Mouse (Mus musculus) cerebellum, adult 18-20 months (tissue): ENCODE results near the gene 1700024G13Rik.
"Not testable (repeated sequence)": the region's sequence is repeated elsewhere in the genome, so short reads cannot be mapped to it uniquely, and the experiment has no call there.

Experiments used
- DNase-seq, 2 experiments: peaks; one replicate each; pipeline ENCODE4 v3.0.0; 2021

The 1700024G13Rik gene

DNA sequence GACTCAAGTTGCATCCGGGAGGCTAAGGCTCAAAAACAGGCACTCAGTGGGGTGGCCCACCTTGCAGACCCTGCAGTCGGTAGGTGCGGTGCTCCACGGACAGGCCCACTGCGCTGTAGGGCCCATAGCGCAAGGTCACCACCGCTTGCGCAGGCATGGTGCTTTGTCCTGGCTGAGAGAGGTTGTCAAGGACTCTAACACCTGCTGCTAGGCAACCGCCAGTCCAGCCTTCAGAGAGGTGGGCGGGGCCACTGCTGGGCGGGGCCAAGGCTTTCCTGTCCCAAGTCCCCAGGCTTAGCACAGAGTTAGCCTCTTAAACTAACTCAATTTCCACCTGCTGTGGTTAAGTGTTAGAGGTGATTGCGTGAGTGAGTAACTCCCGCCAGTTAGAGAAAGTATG is at the start of gene 1700024G13Rik:
TSS of gene 1700024G13Rik (minus strand) at position 196 of the 400 bp plus-strand sequence.
- no peak for DNase-seq

DNA sequence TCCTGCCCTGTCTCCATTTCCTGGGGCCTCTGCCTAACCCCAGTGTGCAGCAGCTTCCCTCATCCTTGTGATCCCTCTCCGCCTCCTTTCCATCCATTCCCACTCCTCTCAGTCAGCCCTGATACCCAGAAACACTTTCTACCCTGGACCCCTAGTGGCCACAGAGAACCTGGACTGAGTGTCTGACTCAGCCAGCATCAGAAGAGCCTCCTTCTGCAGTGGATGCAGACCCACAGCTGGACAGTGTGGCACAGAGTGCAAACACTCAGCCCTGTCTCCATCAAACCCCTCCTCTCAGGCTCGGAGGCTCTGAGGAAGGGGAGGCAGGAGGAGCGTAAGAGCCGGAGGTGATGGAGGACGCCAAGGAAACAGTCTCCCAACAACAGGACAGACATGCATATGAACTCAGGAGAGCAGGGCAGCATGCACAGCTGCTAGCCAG is 49.2 kb upstream of the 1700024G13Rik start:
- DNase-seq, result no peak

DNA sequence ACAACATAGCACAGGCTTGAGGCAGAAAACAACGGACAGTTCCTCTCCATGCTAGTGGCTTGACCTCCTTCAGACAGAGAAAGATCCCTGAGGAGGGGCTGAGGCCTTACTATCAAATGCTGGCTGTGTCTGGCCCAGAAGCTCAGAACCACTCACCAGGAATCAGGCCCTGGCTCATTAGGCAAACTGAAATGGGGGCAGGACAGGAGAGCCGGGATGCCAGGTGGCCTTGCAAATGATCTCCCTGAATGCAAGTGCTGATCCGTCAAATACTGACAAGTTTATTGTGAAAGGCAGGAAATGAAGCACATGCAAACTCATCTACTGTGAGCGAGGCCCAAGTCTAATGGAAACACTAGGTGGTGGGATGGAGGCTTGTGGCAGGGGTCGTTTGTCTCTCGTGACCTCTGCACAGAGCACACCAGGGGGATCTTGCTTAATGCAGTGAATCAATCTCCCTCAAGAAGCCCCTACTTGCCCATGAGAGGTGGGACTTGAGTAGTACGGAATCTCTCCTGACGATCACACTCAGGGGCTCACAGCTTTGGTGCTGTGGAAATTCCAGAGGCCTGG is 40.9 kb upstream of the 1700024G13Rik start:
- no peak for DNase-seq

DNA sequence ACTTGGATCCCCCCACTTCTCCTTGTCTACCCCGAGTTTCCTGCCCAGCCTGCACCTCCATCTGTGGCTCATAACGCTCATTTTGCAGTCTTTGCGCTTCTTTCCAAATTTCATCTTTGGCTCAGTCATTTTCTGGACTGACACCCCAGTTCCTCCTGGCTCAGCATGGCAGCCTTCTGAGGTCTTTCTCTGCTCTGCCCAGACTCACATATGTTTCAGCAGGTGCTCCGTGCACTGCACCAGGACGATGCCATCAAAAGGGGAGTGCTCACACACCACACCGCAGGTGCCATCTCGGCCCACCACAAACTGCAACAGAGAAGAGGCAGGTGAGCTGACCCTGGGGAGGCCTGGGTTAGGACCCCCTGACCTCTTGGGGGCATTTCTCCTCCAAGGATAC is 35.8 kb upstream of the 1700024G13Rik start:
- peak; percentile 55 to 68 for DNase-seq

DNA sequence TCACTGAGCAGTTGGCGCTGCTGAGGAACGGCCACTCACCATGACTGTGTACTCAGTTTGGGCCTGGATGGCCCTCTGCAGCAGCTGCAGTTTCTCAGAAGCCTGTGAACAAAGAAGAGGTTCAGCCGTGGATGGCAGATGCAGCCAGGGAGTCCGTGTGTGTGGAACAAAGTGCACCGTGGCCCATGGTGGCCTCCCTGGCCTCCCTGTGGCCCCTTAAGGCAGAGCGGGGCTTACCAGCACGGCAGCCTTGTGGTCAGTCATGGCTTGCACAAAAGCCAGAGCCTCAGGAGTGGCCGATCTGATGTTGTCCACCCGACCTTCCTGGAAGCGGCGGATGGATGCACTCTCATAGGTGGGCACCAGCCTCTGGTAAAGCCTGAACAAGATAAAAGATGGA is 30.6 kb upstream of the 1700024G13Rik start:
- no peak for DNase-seq

DNA sequence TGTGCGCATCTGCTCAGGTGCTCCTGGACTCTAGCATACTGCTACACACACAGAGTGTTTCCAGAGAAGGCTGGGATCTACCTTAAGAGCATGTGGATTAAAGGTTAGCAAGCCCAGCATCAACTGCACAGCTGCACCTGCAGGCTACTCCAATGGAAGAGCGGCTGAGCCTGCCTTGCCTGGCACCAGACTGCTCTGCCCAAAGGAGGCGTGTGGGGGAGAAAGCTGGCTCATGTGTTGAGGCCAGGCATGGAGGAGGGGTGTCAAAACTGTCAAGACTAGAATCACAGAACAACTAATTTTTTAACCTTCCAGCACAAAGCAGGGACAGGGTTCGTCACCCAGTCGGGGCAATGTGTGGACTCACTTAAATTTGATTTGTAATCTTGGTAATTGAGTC is 23.9 kb upstream of the 1700024G13Rik start:
- no peak for DNase-seq

DNA sequence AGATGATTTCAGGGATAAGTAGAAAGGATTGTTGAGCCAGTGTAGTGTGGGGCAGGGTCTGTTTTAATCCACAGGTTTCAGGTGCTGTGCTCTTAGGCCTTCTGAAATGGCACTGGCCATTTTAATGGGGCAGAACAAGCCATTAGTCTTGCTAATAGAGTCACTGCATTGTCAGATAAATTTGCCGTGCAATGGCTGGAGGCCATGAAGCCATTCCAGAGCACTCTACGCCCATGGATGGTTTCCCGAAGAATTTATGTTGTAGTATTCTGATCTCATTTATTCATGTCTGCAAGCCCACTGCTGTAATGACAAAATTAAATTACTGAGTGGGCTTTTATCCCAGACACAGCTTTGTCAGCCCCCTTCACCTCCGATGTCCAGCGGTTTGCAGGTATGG is 21.9 kb upstream of the 1700024G13Rik start:
- DNase-seq, result no peak

DNA sequence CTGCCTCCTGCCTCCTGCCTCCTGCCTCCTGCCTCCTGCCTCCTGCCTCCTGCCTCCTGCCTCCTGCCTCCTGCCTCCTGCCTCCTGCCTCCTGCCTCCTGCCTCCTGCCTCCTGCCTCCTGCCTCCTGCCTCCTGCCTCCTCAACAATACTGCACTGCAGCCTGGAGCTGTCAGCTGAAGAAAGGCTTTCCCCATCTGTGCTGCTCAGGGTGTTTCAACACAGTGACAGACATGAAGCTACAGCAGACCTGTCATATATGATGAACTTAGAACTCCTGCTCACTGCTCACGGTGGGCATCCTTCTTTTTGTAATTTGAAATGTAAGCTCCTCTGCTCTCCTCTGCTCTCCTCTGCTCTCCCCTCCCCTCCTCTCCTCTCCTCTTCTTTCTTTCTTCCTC is 17.2 kb upstream of the 1700024G13Rik start:
- DNase-seq, result not testable (repeated sequence)

DNA sequence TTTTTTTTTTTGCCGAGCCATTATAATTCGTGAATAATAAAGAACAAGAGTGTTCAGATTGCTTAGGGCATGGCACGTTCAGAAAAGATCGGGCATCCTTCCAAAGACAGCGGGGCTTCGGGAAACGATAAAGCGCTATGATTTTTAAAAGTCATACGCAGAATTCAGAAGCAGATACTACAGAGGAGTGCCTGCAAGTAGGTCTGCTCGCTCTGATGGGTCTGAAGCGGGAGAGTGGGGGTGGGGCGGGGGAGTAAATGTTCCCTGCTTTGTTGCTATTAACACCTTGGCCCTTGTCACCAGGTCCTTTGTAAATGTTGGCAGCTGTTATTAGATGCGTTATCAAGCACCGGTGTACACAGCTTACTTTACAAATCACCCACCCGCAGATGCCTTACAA is 6.6 kb downstream of the 1700024G13Rik start:
- peak; percentile 7 to 20 for DNase-seq

DNA sequence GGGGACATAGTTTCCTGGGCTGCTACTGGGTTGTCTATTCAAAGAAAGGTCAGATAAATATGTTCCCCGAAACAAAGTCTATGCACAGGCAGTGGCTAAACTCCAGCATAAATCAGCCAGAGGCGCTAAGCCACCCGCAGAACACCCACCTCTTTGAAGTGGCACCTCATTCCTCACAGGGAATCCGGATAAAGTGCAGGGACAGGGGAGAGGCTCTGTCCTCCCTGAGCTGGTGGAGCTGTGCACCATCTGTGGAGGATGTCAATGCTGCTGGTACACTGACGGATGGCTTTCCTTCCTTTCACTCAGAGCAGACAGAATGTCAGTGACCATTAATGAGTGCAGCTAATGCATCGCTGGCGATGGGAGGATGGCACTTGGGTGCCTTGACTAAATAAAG is 7.1 kb downstream of the 1700024G13Rik start:
- DNase-seq, result peak; percentile 44 to 50

DNA sequence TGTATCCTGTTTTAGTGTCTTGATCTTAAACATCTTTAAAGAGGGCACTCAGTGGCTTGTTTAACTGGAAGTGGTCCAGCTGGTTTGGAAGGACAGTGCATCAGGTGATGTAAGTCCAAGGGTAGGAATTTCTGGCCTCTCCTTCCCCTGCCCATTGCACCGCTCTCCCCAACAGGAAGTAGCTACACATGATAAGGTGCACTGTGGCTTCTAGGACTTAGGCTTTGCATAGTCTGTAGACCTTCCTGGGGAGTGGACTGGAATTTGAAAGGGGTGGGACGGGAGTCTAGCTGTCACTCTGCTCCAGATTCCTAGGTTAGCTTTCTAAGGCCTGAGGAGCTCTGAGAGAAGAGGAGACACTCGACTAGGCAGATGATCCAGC is 8.1 kb downstream of the 1700024G13Rik start:
- DNase-seq, result no peak

DNA sequence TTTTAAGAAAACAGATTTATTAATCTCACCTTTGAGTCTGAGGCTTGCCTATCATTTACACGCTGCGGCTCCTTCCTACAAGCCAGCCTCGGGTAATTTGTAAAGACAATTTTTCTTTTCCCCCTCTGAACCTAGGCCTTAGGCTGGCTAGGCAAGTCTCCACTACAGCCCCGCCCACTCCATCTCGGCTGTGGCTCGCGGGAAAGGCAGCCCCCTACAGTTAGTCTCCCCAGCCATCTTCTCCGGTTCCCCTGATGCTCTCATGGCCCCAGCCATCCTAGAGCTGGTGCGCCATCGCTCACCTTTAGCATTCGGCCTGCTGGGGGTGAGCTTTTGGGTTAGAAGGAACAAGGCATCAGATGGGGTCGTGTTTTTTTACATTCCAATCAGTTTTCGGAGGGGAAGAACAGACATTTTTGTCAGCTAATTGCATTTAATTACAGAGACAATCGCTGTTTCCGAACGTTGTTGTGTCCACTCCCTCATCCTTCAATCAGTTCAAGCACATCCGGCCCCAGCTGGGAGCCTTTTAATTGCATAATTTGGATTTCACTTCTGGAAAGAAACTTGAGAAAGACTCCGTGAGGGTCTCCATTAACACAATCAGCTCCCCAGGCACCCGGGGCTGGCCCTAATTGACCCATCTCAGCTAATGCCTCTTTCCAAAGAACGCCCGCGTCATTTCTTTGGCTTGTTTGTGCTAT is 8.6 kb downstream of the 1700024G13Rik start:
- no peak for DNase-seq

DNA sequence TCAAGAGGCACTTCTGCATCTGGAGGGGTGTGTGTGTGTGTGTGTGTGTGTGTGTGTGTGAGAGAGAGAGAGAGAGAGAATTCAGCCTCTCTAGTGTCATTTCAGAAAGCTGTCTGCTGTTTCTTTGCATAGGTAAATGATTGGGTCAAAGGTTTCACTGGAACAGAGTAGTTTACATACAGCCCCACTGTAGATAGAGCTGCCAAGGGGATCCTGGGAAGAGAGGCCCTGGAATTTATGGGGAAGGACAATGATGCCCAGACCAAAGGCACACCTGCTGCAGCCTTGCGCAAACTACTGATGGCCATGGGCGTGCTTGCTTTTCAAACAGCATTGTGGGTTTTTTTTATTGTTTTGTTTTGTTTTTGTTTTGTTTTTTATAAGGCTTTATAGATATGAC is 15.7 kb downstream of the 1700024G13Rik start:
- no peak for DNase-seq

DNA sequence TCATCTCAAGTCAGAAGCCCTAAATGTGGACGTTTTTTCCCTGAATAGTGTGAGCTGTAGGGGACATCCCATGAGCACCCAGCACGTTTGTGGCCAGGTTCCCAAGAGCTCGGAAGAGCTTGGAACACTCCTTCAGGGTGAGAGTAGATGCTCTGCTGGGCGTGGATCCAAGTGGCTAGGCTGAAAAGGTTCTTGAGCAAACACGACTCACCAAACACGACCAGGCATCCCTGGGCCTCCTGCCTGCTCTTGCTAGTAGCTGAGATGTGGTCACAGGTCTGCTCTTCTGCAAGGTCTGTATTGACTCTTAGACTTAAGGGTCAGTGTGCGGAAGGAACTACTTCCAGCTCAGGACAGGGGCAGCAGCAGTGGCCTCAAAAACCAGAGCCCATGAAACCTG is 18.4 kb downstream of the 1700024G13Rik start:
- no peak for DNase-seq

DNA sequence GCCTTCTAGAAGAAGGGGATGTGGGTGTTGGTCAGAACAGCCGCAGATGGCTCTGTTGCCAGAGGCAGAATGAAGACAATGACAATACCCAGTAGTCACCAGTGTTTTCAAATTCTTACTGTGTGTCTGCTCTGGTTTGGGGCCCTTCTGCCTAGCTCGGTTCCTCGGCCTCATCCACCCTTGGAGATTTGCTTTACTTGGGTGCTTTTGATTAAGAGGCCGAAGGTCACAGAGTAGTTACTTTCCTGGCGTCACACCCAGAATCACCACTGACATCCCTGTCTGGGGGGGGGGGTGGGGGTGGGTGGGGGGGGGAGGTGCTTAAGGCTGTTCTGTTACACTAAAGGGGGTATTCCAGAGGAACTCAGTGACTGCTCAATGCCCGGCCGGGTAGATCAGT is 23.8 kb downstream of the 1700024G13Rik start:
- DNase-seq, result no peak

DNA sequence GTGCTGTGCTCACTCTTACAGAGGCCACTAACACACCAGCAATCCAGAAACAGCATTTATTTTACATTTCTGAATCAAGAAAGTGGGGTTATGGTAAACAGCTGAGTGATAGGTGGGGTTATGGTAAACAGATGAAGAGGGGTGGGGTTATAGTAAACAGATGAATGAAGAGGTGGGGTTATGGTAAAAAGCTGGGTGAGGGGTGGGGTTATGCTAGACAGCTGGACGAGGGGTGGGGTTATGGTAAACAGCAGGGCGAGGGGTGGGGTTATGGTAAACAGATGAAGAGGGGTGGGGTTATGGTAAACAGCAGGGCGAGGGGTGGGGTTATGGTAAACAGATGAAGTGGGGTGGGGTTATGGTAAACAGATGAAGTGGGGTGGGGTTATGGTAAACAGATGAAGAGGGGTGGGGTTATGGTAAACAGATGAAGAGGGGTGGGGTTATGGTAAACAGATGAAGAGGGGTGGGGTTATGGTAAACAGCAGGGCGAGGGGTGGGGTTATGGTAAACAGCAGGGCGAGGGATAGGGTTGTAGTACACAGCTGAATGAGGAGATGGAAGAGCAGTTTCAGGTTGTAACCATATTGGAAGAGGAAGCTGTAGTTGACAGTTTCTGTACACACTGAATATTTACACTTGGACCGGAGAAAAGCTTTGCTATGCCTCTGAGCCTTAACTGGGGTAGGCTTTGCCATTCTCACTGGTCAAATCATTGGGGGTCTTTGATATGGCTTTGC is 36.8 kb downstream of the 1700024G13Rik start:
- not testable (repeated sequence) for DNase-seq

DNA sequence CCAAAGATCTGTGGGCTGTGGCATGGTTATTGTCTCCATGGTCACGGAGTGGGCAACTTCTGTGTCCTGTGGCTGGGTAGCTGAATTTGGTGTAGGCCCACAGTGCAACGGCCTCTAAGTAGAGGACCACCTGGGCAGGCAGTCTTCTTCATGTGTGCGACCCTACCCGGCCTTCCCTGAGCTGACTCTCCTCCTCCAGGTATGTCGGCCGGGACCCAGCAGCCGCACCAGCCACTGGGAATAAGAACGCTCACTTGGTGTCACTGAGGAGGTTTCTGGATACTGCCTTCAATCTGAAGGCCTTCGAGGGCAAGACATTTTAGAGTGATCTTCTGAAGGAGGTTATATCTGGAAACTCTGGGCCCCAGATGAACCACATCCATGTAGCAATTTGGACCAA is 40.9 kb downstream of the 1700024G13Rik start:
- DNase-seq, result no peak

DNA sequence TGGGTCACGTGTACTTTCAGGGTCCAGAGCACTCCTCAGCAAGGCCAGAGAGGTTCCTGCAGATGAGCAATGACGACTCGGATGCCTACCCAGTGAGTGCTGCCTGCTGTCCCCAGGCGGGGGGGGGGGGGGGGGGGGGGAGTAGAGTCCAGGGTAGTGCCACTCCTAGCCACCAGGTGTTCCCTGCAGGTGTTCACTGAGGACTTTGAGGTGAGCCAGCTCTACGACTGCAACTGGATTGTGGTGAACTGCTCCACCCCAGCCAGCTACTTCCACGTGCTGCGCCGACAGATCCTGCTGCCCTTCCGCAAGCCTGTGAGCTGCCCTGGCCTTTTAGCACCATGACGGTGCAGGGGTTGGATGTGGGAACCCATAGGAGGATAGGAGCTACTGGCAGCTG is 43.5 kb downstream of the 1700024G13Rik start:
- DNase-seq, result no peak

DNA sequence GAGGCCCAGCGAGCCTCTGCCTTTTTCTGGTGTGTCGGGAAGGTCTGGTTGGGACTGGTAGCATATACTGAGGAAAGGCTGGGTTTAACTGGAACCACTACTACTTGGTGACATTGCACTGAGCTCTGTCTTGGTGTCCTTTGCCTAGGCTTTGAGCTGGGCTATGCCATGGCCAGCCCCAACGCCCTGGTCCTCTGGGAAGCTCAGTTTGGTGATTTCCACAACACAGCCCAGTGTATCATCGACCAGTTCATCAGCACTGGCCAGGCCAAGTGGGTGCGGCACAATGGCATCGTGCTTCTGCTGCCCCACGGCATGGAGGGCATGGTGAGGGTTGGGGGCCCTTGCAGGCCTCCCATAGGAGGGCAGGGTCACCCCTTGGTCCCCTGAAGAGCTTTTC is 44.0 kb downstream of the 1700024G13Rik start:
- no peak for DNase-seq

DNA sequence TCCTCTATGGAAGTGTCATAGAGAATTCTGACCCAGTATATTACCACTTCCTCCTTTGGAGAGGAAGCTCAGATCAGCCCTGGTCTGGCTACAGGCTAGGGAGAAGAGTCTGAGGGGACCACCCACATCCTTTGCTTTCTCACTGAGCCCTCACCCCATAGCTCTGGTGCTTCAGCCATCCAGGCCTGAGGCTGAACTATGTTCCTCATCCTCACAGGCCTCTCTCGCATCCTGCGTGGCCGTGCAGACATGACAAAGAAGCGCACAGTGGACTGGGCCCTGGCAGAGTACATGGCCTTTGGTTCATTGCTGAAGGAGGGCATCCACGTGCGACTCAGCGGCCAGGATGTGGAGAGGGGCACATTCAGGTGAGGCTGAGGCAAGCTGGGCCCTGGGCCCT is 46.4 kb downstream of the 1700024G13Rik start:
- no peak for DNase-seq

DNA sequence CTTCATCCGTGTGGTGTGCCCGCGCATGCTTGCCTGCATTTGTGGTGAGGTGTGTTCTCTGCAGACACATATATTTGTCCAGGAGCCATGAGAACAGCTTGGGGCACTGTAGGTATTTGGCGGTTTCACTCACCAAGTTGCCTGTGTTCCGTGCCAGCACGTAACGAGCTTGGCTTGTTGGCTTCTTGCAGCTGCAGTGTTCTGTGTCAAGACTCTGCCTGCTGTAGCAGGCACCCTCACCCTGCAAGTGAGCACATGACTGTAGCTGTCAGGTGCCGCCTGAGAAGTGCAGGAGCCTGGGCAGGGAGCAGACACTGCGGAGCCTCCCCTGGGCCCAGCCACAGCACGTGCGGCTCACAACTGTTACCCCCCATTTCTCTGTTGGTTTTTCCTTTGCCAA is 51.6 kb downstream of the 1700024G13Rik start:
- DNase-seq, result peak; percentile 80 to 87

DNA sequence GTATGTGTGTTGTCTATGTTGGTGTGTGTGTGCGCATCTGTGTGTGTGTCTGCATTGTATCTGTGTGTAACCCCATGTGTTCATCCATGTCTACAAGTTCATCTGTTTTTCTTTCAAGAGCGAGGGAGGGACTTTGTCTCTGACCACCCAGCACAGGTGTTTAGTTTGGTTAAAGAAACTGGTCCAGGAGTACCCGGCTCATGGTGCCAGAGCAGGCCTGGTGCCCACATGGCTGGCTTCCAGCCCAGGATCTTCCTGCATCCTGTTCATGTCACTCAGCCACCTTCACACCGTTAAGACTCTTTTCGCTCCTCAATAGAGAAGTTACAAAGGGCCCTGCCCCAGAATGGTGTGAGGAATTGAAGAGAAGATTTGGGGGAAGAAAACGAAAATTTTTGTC is 52.2 kb downstream of the 1700024G13Rik start:
- peak; percentile 62 to 73 for DNase-seq

DNA sequence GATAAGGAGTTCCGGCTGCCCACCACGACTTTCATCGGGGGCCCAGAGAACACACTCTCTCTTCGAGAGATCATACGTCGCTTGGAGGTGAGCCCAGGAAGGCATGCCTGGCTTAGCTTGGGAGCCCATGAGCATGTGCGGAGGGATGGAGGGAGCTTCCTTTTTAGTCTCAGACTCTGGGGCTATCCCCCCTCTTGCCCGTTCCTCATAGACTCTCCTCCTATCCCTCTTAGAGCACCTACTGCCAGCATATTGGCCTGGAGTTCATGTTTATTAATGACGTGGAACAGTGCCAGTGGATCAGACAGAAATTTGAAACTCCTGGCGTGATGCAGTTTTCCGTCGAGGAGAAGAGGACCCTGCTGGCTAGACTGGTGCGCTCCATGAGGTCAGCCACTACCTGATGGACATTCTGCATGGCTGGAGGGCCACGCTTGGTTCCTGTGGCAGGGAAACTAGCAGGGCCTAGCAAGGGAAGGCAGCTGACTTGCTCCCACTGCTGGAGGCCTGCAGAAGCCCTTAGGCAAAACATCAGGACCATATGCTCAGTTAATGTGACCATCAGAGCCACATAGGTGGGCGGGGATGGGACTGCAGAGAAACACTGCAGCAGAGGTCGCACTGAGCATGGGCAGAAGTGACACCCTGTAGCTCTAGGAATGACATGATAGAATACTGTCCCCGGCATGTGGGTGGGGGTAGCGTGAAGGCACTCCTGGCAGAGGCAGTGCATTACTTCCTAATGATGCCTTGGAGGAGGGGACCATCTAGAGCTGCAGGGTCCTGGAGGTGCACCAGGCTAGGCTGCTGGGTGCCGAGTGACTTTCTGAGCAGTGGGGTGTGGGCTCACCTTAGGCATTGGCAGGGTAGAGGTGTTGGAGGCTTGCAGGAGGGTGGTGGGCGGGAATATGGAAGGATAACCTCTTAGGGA is 55.4 kb downstream of the 1700024G13Rik start:
- DNase-seq, result no peak
